Mouse (Mus musculus) large intestine, adult 2 months (tissue): ENCODE data around the gene Hoxa7. TPM values are rescaled to one million over a fixed set of nuclear protein-coding genes. Genes with fewer than 3 reads are reported as not detected.

Source experiments
- DNase-seq: peaks from one replicate; pipeline ENCODE4 v3.0.0-alpha.2; 2012; ENCODE audit warnings: low read depth, low spot score
- WGBS: fragments of 180-500 bp; shearing (Covaris S2); methylation state at CpG from one replicate; pipeline ENCODE4 v1.1.7; 2018; 5-methylcytosine and 5-hydroxymethylcytosine counted together
- polyA plus RNA-seq: library from polyadenylated mRNA; depleted of rRNA; stranded (reverse); fragments of >200 nt; gene quantifications from 2 replicates; pipeline ENCODE4 v1.2.3, GENCODE M21; 2012

Hoxa7 gene
- polyA plus RNA-seq, 1 experiment: 3.8 TPM

DNA sequence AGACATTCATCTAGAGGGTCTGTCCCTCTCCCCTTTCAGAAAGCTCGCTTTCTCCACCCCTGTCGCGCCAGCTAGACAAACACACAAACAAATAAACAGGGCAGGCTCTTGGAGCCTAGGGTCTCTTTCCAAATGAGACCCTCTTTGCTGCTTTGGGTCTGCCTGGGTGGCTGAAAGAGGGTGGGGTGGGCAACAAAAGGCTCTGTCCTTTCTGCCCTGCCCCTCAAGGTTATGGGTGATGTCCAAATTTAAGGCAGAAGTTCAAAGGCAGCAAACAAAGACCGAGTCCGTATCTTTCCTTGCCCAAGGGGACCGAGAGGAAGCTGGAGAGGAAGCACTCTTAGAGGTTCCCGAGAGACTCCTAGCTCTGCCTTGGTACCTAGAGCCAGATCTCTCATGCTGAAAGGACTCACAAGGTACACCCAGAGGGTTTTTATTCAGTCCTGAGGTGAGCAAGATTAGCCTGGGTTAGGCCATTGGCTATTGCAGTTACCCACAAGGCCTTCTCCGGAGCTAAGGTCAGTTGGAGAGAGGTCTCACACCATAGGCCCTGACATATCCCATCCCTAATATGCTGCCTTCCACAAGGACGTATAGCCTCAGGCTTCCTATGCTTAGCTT is 19.5 kb upstream of the Hoxa7 start:
- no peak for DNase-seq
- 9% methylated on average over 9 of the region's 9 CpGs for WGBS

DNA sequence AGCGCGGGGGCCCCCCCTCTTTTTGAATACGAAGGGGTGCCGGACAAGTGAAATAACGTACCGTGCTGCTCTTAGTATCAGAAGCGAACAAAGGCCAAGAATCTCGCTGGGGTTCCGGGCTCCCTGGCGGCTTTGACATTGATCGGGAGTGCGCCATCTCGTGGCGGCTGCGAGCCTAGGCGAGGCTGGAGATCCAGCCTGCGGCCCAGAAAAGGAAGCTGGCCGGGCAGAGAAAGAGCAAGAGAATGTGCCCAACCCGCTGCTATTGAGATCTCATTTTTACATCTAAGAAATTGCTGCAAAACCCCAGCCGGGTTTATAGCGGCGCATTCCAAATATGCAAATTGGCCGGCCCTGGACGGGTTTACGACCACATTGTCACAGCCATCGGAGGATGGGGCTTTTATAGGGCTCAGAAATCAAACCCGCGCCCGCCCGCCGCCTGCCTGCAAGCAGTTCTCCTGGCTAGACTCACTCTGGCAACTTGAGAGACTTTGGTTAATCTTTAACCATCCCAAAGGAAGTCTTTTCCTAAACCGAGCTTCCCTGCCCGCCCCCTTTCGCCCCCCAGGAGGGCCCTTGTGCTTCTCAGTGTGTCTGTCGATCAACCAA is 18.8 kb upstream of the Hoxa7 start, which contains the start of gene Hoxa10:
Hoxa10 (minus strand) TSS at position 466 of the 612 bp plus-strand sequence.
- no peak for DNase-seq
- 1% methylated on average over 35 of the region's 35 CpGs for WGBS

DNA sequence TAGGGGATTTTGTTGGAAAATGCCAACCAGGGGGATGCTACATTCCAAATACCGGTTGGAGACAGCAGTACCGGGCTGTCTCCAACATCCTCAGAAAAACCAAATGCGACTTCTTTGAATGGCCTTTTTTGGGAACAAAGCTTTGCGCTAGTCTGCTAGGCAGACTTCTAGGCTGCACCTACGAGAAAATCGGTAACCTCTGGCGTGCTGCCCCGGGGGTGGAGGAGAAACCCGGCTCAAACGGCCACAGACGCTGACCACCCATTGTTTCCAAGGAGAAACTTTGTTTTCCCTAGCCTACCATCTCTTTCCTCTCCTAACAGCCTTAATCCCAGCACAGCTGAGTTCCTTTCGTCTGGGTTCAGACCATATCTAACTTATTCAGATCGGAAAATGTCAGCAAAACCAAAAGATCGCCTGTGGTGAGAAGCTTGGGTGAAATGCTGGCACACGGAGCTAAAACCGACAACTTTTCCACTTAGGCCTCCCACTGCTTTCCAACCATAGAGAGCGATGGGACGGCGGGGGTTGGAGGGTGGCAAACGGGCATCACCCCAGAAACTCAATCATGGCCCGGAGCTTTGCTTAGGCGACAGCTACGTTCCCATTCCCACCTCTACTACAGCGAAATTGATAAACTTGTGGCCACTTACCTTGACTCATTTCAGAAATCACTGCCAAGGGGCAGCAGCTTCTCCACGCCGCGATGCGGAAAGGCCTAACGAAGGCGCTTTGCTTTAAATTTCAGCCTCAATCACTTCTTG is 18.2 kb upstream of the Hoxa7 start:
- 2% methylated on average over 30 of the region's 30 CpGs for WGBS
- no peak for DNase-seq

DNA sequence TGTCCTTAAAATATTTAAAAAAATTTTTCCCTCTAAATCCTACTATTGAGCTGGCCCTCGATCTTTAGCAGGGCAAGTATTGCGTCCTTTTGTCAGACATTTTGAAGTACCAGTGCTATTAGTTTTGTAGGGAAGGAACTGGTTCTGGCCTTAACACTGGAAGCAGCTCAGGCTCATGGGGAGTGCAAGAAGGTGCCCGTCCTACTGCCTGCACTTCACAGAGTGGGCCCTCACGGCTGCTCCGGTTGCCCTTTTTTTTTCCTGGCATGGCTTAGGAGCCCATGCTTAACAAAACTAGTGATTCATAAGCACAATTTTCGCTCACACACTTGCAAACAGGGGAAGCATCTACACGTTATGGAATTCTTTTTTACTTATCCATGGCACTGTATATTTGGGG is 17.3 kb upstream of the Hoxa7 start:
- WGBS: 17% methylated on average over 7 of the region's 7 CpGs
- no peak for DNase-seq

DNA sequence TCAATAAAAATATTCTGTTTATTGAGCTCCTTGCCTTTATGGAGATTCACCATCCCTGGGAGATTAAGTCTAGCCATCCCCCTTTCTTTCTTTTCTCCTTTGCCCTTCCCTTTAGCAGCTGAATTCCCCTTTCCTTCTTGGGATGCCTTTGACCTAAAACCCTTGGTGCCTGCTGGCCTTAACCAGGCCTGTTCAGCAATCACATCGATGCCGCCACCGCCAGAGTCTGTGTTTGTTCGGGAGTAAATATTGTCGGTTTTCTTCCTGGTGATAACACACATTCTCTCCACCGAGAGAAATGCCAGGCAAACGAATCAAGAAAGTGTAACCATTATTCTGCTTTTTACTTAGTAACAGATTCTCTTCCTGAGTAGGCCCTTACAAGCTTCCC is 16.5 kb upstream of the Hoxa7 start:
- no peak for DNase-seq
- 8% methylated on average over 7 of the region's 7 CpGs for WGBS

DNA sequence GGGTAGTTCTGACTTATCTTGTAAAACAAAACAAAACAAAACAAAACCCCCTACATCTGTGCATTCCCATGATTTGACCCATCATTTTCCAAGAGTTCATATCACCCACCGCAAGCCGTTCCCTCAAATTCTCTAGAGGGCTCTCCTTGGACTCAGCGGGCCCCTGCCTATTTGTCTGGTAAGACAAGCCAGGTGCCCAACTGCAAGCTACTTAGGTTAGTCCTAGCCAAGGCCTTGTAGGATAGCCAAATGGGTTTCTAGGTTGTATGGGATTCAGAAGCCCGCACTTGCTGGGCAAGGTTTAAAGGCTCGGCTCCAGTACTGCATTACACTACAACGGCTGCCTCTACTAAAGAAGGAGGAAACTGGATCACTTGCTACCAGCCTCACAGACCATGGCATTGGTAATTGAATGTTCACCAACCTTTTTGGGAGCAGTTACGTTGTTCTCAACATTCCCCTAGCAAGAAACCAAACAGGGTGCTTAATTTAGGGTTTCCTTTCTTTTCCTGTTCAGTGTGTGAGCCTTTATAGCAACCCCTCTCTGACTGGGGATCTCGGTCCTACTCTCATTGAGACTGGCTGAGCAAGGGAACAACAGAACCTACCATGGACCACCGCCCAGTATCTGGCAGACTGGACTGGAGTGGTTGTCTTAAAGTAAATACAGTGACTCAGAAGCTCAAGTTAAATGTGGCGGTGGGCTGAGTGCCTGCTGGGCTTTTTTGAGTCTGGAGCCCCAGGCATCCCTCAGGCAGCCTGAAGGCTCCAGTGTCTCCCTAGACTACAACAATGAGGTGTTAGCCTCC is 15.9 kb upstream of the Hoxa7 start:
- WGBS: 25% methylated on average over 10 of the region's 10 CpGs
- DNase-seq: no peak

DNA sequence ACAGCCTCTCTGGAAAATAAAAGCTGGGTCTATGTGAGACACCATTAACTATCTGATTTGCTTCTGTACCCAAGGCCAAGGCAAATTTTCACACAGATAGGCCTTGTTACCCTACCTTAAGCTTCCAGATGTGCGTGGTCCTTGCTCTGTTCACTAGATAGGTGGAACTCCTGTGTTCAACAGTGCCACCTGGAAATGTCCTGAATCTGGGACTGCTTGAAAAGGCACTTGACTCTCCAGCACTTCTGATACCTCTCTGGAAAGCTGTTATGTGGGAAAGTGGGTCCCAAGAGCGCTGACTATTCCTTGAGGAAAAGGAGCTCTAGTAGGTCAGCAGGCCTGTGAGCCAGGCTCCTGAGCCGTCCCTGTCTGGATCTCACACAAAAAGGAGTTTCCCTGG is 15.2 kb upstream of the Hoxa7 start:
- 40% methylated on average over 3 of the region's 3 CpGs for WGBS
- no peak for DNase-seq

DNA sequence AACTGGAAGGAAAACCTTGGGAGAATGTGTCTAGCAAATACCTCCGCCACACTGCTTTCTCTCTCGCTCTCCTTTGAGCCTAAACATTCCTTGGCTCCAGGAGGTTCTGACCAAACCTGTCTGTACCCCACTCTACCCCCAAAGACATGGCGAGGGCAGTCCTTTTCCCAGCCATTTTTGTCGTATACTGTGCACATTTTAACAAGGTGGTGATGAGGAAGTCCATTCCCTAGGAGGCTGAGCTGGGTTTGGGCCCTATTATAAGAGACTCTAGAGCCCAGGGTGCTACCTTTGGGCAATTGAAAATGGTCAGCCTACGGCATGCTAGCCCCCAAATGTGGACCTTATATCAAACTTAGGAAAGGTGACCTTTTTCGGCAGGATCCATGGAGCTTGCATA is 14.2 kb upstream of the Hoxa7 start:
- 40% methylated on average over 6 of the region's 6 CpGs for WGBS
- no peak for DNase-seq

DNA sequence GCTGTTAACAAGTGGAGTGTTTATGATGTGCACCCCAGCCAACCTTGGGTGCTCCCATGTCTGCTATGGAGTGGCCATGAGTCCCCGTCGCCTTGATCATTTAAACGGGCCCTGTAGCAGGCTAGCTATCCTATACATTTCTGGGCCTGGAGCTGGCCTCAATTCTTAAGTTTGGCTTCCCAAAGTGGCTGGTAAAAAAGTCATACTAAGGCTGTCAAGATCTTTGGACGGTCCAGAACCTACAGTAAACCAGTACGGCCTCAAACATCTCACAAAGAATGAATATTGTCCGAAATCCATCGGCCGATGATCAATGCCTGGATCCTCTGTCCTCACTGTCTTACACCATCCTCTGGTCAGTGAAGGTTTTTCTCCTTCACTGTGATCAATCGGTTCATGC is 13.6 kb upstream of the Hoxa7 start:
- no peak for DNase-seq
- 33% methylated on average over 9 of the region's 9 CpGs for WGBS

DNA sequence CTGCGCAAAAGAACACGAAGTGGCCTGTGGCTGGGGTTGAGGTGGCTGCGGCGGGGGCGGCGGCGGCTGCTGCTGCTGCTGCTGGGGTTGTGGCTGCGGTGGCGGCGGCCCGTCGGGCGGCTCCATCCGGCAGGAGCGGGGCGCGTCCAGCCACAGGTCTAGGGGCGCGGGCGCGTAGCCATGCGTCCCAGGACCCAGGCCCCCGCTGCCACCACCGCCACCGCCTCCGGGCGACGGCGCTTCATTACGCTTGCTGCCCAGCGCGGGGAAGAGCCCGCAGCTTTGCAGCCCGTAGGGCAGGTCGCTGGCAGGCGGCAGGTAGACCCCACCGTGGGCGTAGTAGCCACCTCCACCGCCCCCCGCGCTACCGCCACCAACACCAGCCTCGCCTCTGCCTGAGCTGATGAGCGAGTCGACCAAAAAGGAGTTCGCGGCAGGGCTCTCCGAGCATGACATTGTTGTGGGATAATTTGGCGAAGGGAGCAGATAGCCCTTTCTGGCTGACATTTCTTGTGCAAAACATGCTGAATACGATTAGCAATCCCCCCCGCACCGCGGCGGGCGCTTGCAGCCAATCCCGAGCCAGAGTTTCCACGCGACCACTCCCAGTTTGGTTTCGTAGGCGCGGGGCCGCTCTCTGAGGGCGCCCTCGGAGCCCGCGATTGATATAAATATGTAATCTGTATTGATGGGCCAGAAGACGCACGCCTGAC is 12.9 kb upstream of the Hoxa7 start:
- 2% methylated on average over 67 of the region's 68 CpGs for WGBS
- no peak for DNase-seq

DNA sequence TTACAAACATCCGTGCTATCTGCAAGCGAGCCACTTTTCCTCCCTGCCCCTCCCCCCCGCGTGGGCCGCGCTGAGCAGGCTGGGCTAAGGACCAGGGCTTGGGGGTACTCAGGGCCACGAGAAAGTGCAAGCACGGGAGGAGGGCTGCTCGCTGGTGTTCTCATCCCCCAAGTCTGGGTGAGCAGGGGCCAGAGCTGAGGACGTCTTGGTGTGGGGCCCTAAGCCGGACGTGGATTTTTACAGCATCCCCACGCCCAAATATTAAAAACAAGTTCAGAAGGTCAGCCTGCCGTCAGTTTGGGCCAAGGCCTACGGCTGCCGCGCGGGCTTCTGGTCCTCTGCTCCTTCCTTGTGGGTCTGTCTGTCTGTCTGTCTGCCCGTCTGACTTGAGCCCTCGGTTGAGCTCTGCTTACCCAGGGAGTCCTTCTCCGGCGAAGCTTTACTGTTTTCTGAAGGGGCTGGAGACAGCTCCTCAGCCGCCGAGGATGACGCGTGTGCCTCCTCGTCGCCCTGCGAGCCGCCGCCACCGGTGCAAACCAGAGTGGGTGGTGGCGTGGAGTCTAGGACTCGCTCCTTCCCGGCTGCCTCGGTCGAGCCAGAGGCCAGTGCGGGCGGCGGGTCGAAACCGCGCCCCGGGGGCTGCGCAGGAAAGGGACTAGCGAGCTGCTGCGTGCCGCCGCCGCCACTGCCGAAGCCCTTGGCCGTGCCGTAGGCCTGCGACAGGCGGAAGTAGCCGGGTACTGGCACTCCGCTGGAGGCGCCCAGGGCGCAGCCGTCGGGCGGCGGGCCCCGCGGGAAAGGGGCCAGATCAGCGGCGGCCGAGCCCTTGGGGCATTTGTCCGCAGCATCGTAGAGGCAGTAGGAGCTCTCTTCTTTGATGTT is 12.1 kb upstream of the Hoxa7 start:
- 3% methylated on average over 70 of the region's 70 CpGs for WGBS
- DNase-seq: no peak

DNA sequence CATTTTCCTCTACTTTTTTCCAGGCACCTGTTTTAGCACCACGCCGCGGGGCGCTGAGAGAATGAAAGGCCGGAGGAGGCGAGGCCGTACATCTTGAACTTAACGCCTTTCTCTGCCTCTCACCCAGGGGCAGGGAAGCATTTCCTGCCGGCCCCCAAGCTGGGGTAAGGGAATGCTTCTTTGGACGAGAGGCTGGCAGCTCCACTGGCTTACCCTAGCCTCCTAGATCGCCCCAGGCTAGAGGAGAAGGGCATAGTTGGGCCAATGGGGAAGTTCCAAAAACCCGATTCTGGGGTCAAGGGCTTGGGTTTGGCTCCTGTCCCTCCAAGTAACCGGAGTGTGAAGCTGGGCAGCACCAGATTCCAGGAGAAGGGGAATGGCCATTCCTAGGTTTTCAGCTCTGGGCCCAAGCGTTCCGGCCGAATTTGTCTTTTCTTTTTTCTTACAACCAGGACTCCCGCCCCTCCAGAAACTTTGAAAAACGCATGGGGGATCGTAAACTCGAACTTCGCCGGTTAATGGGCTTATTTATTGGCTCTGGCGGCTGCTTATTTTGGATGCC is 11.4 kb upstream of the Hoxa7 start:
- whole genome bisulfite sequencing: 5% methylated on average over 23 of the region's 23 CpGs
- DNase-seq: no peak

DNA sequence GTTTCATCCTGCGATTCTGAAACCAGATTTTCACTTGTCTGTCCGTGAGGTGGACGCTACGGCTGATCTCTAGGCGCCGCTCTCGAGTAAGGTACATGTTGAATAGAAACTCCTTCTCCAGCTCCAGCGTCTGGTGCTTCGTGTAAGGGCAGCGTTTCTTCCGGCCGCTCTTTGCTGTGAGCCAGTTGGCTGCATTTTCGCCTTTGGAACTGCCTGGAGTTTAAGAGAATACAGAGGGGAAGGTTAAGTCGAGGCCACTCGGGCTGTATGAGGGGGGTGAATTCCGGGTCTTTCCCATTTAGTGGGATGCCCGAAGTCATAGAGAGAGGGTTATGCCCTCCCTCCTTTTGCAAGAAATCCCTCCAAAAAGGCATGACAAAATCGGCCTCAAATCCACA is 10.9 kb upstream of the Hoxa7 start:
- no peak for DNase-seq
- WGBS: under 1% methylated on average over 18 of the region's 18 CpGs

DNA sequence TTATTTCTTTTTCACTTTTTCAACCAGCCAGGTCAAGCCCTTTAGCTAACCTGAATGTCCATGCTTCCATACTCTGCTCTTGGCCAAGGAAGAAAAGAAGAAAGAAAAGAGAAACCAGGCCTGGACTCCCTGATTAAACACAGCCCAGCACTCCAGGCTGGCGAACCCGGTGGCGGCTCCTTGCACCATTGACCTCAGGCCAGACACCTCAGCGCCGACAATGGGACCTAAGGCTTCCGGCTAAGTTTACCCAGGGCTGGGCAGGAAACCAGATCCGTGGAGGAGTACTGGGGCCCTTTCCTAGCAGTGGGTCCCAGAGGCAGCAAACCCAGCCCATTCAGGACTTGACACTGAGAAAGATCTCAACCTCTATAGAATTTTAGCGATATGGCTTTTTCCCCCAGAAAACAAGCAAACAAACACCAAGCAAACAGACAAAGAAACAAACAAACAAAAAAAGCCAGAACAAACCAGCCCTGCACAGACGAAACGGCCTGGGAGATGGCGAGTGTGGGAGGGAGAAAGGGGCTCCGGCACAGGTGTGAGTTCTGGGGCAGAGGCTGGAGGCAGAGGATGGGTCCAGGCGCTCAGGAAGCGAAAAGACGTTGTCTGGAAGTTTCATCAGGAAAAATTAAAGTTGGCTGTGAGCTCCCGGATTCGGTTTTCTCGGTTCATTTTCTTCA is 10.4 kb upstream of the Hoxa7 start:
- WGBS: 4% methylated on average over 18 of the region's 18 CpGs
- no peak for DNase-seq

DNA sequence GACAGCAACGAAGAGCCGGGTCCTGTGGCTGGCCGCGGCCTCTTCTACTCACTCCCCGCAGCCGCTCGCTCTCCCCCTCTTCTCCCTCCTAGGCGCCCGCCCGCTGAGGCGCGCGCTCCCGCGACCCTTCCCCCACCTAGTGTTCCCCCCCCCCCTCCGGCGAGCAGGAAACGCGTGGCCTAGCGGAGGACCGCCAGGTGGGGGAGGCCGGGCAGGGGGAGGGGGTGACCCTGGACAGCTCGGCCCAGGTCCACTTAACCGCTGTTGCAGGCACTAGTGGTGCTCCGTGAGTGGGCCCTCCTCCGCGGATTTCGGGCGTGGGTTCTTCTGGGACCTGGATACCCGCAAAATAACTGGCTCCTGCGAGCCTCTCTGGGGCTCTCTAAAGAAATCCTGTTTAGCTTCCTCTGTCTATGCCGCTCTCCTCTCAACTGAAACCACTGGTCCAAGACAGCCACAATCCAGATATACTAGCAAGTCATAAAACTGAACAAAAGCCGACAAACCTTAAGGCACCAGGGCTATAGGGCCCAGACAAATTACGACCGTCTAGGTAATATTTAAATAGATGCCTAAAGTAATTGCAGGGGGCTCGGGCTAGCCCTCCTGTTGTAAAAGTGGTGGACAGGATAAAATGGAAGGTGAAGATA is 9.0 kb upstream of the Hoxa7 start, which contains the start of gene Hoxa9:
Hoxa9 (minus strand) TSS at position 574 of the 650 bp plus-strand sequence.
- no peak for DNase-seq
- 1% methylated on average over 32 of the region's 36 CpGs for WGBS

DNA sequence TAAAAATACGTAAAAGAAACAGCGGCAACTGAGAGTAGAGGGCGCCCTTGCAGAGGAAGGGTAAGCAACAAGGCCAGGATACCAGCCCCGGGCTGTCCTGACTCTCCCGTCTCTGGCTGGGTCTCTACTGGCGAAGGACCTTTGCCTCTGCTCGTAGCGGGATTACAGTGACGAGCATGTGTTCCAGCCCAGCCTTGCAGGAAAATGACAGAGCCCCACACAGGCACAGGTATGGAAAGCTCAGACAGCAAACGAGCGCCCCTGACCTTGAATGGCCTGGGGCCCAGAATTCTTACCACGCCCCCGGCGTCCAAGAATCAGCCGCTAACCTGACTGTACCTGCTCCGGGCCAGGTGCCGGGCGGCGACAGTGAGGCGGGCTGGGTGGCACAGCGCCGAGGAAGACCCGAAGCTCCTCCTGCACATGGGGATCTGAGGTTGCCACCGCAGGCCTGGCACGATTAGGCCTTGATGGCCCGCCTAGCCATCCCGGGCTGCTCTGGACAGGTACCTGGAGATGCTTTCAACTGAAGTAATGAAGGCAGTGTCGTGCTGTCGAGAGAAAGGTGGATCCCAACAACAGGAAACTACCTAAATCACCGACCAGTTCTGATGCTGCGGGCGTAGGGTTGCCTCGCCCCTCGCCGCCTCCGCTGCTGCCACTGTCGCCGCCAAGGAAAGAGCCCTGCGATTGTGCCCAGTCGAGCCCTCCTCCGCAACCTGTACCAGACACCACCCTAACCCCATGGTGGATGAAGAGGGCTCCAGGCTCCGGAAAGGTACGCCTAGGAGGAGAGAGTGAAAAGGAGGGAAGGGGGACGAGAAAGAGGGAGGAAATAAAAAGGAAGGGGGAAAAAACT is 8.1 kb upstream of the Hoxa7 start:
- DNase-seq: no peak
- 4% methylated on average over 44 of the region's 44 CpGs for WGBS
